Mouse (Mus musculus): ENCODE measurements around the gene Kctd13.

Kctd13 gene

GRCm38 (mm10) chr7:126941801-126942200 lies 13.1 kb downstream of the Kctd13 start:
- no peak for DNase-seq (ENCODE audit: low spot score in 2 of 2)

- no peak for DNase-seq (ENCODE audit: low spot score in 2 of 2)
Observed at GRCm38 (mm10) chr7:126946530-126946929, 17.9 kb downstream of the Kctd13 start.

- DNase-seq (ENCODE audit: low spot score in 2 of 2), result no peak
Observed at GRCm38 (mm10) chr7:126948626-126949025, 19.9 kb downstream of the Kctd13 start.

- peak; percentile 64 to 78 for DNase-seq (ENCODE audit: low spot score in 2 of 2)
Observed at GRCm38 (mm10) chr7:126949403-126949792, 20.7 kb downstream of the Kctd13 start, which contains the start of gene Asphd1. Gene Asphd1 (minus strand): TSS chr7:126949582.

GRCm38 (mm10) chr7:126949793-126950646 lies 21.3 kb downstream of the Kctd13 start, which contains the start of gene Sez6l2:
Gene Sez6l2 (plus strand): TSS chr7:126950563.
- peak; percentile 82 to 83 for DNase-seq (ENCODE audit: low spot score in 2 of 2)

GRCm38 (mm10) chr7:126950647-126951615 lies 22.3 kb downstream of the Kctd13 start:
- peak; percentile 52 to 61 for DNase-seq (ENCODE audit: low spot score in 2 of 2)

- DNase-seq (ENCODE audit: low spot score in 2 of 2), result no peak
Observed at GRCm38 (mm10) chr7:126951741-126952140, 23.1 kb downstream of the Kctd13 start.

GRCm38 (mm10) chr7:126952646-126953045 lies 24.0 kb downstream of the Kctd13 start:
- DNase-seq (ENCODE audit: low spot score in 2 of 2), result no peak

GRCm38 (mm10) chr7:126955125-126955524 lies 26.4 kb downstream of the Kctd13 start:
- no peak for DNase-seq (ENCODE audit: low spot score in 2 of 2)

GRCm38 (mm10) chr7:126959780-126960179 lies 31.1 kb downstream of the Kctd13 start:
- no peak for DNase-seq (ENCODE audit: low spot score in 2 of 2)

- DNase-seq (ENCODE audit: low spot score in 2 of 2), result peak in 1 of 2 experiments; percentile 32
Observed at GRCm38 (mm10) chr7:126961095-126961494, 32.4 kb downstream of the Kctd13 start.

GRCm38 (mm10) chr7:126961965-126962364 lies 33.3 kb downstream of the Kctd13 start:
- peak in 1 of 2 experiments; percentile 25 for DNase-seq (ENCODE audit: low spot score in 2 of 2)

- peak in 1 of 2 experiments; percentile 11 for DNase-seq (ENCODE audit: low spot score in 2 of 2)
Observed at GRCm38 (mm10) chr7:126963548-126964286, 35.0 kb downstream of the Kctd13 start.

- peak in 1 of 2 experiments; percentile 7 for DNase-seq (ENCODE audit: low spot score in 2 of 2)
Observed at GRCm38 (mm10) chr7:126965568-126965967, 36.9 kb downstream of the Kctd13 start.

GRCm38 (mm10) chr7:126967361-126967760 lies 38.7 kb downstream of the Kctd13 start:
- no peak for DNase-seq (ENCODE audit: low spot score in 2 of 2)

- DNase-seq (ENCODE audit: low spot score in 2 of 2), result no peak
Observed at GRCm38 (mm10) chr7:126975493-126975892, 46.8 kb downstream of the Kctd13 start.

- DNase-seq (ENCODE audit: low spot score in 2 of 2), result no peak
Observed at GRCm38 (mm10) chr7:126975893-126975949, 47.0 kb downstream of the Kctd13 start, which contains the start of gene Cdipt. Gene Cdipt (plus strand): TSS chr7:126975914.

GRCm38 (mm10) chr7:126975950-126976866 lies 47.5 kb downstream of the Kctd13 start, which contains the start of gene Cdiptos:
Gene Cdiptos (minus strand): TSS chr7:126976098.
- DNase-seq (ENCODE audit: low spot score in 2 of 2), result peak; percentile 96 to 98

- no peak for DNase-seq (ENCODE audit: low spot score in 2 of 2)
Observed at GRCm38 (mm10) chr7:126976878-126977459, 48.3 kb downstream of the Kctd13 start.

GRCm38 (mm10) chr7:126978841-126979240 lies 50.2 kb downstream of the Kctd13 start:
- DNase-seq (ENCODE audit: low spot score in 2 of 2), result no peak
